Mouse (Mus musculus) kidney, embryonic 16.5 days (tissue): ENCODE data around the gene Krr1. TPM values are rescaled to one million over a fixed set of nuclear protein-coding genes. Genes with fewer than 3 reads are reported as not detected.

Source experiments
- ATAC-seq: fragments of 200-750 bp; cut with Nextera tagmentation; 2 replicates; pipeline ENCODE4 v1.8.0; 2017; ENCODE audit warnings: moderate TSS enrichment; ENCODE audit not compliant: low FRiP score, low TSS enrichment
- H3K27ac ChIP-seq: fragments of 300-500 bp; sonication (generic); 2 replicates; pipeline ENCODE4 v1.5.1; 2014; ENCODE audit warnings: low read length
- H3K27me3 ChIP-seq: fragments of 300-500 bp; sonication (generic); 2 replicates; pipeline ENCODE4 v1.6.1; 2014; ENCODE audit warnings: low read length, control low read depth, mixed read lengths; ENCODE audit not compliant: insufficient read depth
- H3K36me3 ChIP-seq: fragments of 300-500 bp; sonication (generic); 2 replicates; pipeline ENCODE4 v1.6.1; 2014; ENCODE audit warnings: low read length, control low read depth, mixed read lengths; ENCODE audit not compliant: insufficient read depth
- H3K4me1 ChIP-seq: fragments of 300-500 bp; sonication (generic); 2 replicates; pipeline ENCODE4 v1.6.1; 2014; ENCODE audit warnings: low read length, control low read depth, mixed read lengths; ENCODE audit not compliant: insufficient read depth
- H3K4me2 ChIP-seq: fragments of 300-500 bp; sonication (generic); replicated peaks from 2 replicates; pipeline ENCODE4 v1.6.1; 2014; ENCODE audit warnings: low read depth, low read length
- H3K4me3 ChIP-seq: fragments of 300-500 bp; sonication (generic); 2 replicates; pipeline ENCODE4 v1.5.1; 2014; ENCODE audit warnings: mild to moderate bottlenecking, low read length
- H3K9ac ChIP-seq: fragments of 300-500 bp; sonication (generic); replicated peaks from 2 replicates; pipeline ENCODE4 v1.6.1; 2014; ENCODE audit warnings: low read length
- H3K9me3 ChIP-seq: fragments of 300-500 bp; sonication (generic); 2 replicates; pipeline ENCODE4 v1.6.1; 2016; ENCODE audit warnings: low read length, control low read depth
- WGBS: fragments of 180-500 bp; shearing (Covaris S2); extraction: QIAGEN DNeasy Blood & Tissue Kit; methylation state at CpG from one replicate; pipeline ENCODE4 v1.1.7; 2014; 5-methylcytosine and 5-hydroxymethylcytosine counted together
- polyA plus RNA-seq: library from polyadenylated mRNA; unstranded; fragments of >200 nt; fragmentation: Nextera tagmentation; extraction: Ambion mirVana; gene quantifications from 2 replicates; pipeline ENCODE4 v1.2.1, GENCODE M21; 2015

The Krr1 gene
- 48.7 and 49.2 TPM in 2 replicates for polyA plus RNA-seq

DNA sequence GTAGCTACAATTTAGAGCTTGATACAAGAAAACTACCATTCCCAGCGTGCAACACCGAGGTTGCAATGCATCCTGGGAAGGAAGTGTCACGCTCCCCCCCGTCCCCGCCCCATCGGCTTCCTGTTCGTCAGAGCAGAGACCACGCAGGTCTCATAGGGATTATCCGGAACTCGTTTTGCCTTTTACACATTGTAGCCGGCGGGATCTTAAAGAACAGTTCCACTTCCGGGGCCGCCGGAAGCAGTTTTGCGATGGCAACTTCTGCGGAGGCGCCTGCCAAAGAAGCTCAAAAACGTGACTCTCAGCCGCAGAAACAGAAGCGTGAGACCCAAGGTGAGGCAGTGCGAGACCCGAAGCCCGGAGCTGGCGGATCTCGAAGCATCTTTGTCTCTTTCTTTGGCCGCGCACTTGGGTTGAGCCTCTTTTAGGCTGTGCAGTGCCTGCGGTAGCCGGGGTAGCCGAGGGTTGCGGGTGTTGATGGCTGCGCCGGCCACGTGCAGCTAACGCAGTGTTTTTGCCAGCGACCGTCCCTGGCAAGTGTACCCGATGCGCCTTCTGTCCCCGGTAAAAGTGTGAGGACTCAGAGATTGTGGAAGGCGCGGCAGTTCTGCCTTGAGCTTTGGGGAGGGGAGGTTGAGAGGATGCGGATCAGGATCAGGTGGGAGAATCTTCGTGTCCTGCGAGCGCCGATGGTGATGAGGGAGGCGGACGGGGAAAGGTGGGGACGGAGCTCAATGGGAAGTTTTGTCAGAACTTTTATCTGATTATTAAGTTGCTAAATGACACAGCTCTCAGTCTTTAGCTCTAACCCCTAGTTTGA lies at the start of gene Krr1:
Krr1 (plus strand) TSS at position 123 of the 820 bp plus-strand sequence.
- H3K36me3 ChIP-seq = no peaks in the 10 kb centered on the region; the same call in 1 of the 2 replicates
- peak within 1 kb of the TSS; percentile 87 for H3K9ac ChIP-seq
- no peaks in the 10 kb centered on the region for H3K27me3 ChIP-seq
- WGBS = 0% methylated on average over 51 of the region's 51 CpGs
- peak within 1 kb of the TSS; percentile 74 for H3K4me2 ChIP-seq
- ATAC-seq = peak; percentile 97
- H3K9me3 ChIP-seq = peaks cover 3% of the 10 kb centered on the region; the same call in 1 of the 2 replicates
- H3K4me1 ChIP-seq = peaks cover 8% of the 10 kb centered on the region
- H3K27ac ChIP-seq = peak within 1 kb of the TSS; percentile 67; the same call in 1 of the 2 replicates
- peak within 1 kb of the TSS; percentile 85 for H3K4me3 ChIP-seq

DNA sequence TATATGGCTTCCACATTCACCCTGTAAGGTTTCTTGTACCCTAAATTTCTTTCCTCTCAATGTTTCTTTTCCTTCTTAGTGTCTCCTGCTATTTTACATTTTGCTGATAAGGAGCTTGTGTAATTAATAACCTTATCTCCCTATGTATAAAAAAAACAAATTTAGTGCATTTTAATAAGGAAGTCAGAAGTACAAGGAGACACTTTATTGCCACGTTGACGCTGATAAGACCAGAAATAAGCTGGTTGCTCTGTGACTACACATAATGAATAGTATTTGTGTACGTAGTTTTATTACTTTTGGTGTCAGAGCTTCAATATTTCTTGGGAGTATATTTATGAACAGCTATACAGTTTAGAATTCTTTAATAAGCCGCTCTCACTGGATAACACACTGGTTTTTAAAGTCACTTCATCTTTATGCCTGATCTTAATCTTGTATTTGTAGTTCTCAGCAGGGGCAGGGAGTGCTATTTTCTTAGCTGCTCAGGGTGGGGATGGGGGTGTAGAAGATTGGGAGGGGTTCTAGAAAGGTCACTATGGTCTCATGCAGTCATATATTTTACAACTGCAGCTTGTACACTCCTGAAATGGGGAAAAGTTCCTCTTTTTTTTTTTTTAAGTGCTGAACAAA lies 48.8 kb upstream of the Krr1 start:
- Histone ChIP-seq H3K9ac (no peak overlapping the region), H3K4me1 (peaks cover 22% of the 10 kb centered on the region), H3K4me3 (no peak overlapping the region), H3K36me3 (no peaks in the 10 kb centered on the region), H3K4me2 (no peak overlapping the region), H3K27ac (no peak overlapping the region), H3K9me3 (no peaks in the 10 kb centered on the region), H3K27me3 (0 out of 2 replicates have a peak, but pooled peaks cover 6% of the 10 kb centered on the region)
- ATAC-seq = peak; percentile 83
- 41% methylated on average over 4 of the region's 4 CpGs for WGBS

DNA sequence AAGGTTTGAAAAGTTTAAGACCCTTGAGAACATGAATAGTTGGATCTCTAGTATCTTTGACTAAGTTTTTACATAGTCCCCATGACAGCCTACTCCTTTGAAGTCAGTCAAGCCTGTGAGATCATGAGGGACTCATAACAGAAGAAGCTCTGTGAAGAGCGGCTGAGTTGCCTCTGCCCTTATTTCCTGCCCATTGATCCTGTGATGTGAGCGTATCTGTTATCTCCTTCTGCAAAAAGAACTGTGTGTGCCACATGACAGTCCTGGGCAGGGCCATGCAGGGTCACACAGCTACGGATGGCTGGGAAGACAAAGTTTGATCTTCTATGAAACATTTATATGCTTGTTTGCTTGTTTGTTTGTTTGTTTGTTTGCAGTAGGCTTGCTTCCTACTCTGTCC lies 48.3 kb upstream of the Krr1 start:
- WGBS = 41% methylated on average over 3 of the region's 3 CpGs
- no peak overlapping the region for H3K27ac ChIP-seq
- no peak overlapping the region for H3K4me3 ChIP-seq
- H3K9me3 ChIP-seq = no peaks in the 10 kb centered on the region
- no peak for ATAC-seq
- H3K9ac ChIP-seq = no peak overlapping the region
- H3K4me1 ChIP-seq = peaks cover 27% of the 10 kb centered on the region
- H3K27me3 ChIP-seq = 0 out of 2 replicates have a peak, but pooled peaks cover 6% of the 10 kb centered on the region
- H3K4me2 ChIP-seq = no peak overlapping the region
- H3K36me3 ChIP-seq = no peaks in the 10 kb centered on the region

DNA sequence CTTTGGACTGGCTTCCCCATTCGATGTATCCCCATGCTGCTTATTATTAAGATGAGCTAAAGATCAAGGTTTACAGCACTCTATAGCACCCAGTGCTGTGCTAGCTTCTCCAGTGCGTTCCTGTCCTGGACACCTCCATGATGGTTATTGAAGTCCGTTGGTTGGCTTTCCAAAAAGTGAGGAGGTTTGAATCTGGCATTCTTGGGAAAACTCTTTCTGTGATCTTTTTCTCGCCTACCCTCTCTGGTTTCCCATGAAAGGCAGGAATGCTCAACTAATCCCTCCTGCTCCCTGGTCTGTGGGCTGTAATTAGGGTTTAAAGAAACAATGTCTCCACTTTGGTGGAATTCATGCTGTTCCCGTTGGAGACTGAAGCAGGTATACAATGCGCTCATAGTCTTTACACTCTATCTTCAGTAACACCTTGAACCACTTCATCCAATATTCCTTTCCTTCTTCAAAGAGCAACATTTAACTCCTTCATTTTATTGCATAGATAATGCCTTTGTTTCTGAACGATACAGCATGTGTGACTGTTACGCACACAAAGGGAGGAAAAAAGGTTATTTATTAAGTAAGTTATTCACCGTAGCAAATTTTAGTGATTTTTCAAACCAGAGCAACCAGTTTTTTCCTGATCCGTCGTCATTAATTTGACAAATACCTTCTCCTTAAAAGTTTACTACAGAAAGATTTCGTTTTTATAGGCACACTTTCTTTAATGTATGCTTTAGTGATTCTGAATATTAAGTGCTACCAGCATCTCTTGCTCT lies 47.6 kb upstream of the Krr1 start:
- peaks cover 27% of the 10 kb centered on the region for H3K4me1 ChIP-seq
- H3K36me3 ChIP-seq = no peaks in the 10 kb centered on the region
- no peak overlapping the region for H3K9ac ChIP-seq
- no peak for ATAC-seq
- no peaks in the 10 kb centered on the region for H3K9me3 ChIP-seq
- peak overlapping the region; percentile 43 for H3K4me2 ChIP-seq
- peak overlapping the region; percentile 27; the same call in 1 of the 2 replicates for H3K27ac ChIP-seq
- 40% methylated on average over 12 of the region's 12 CpGs for WGBS
- H3K27me3 ChIP-seq = 0 out of 2 replicates have a peak, but pooled peaks cover 6% of the 10 kb centered on the region
- H3K4me3 ChIP-seq = no peak overlapping the region; the same call in 1 of the 2 replicates

DNA sequence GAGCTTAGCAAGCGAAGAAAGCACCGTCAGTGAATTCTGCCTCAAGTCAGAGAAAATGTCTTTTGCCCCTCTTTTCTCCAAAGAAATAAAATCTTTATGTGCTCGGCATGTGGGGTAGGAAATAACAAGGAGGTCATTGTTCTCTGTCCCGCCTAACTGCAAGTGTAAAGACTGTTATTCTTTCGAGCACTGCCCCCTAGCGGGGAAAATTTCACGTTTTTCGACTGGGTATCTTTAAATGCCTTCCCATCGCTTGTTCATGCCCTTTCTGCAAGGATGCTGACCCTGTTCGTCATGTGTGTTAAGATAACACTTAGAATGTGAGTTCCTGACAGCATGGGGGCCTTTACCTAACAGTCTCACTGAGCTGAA lies 47.0 kb upstream of the Krr1 start:
- H3K4me2 ChIP-seq = peak overlapping the region; percentile 43
- no peaks in the 10 kb centered on the region for H3K36me3 ChIP-seq
- no peak overlapping the region for H3K9ac ChIP-seq
- peaks cover 27% of the 10 kb centered on the region for H3K4me1 ChIP-seq
- 0 out of 2 replicates have a peak, but pooled peaks cover 6% of the 10 kb centered on the region for H3K27me3 ChIP-seq
- 2% methylated on average over 10 of the region's 10 CpGs for WGBS
- no peaks in the 10 kb centered on the region for H3K9me3 ChIP-seq
- peak; percentile 62; the same call in 1 of the 2 replicates for ATAC-seq
- H3K27ac ChIP-seq = no peak overlapping the region
- H3K4me3 ChIP-seq = no peak overlapping the region; the same call in 1 of the 2 replicates

DNA sequence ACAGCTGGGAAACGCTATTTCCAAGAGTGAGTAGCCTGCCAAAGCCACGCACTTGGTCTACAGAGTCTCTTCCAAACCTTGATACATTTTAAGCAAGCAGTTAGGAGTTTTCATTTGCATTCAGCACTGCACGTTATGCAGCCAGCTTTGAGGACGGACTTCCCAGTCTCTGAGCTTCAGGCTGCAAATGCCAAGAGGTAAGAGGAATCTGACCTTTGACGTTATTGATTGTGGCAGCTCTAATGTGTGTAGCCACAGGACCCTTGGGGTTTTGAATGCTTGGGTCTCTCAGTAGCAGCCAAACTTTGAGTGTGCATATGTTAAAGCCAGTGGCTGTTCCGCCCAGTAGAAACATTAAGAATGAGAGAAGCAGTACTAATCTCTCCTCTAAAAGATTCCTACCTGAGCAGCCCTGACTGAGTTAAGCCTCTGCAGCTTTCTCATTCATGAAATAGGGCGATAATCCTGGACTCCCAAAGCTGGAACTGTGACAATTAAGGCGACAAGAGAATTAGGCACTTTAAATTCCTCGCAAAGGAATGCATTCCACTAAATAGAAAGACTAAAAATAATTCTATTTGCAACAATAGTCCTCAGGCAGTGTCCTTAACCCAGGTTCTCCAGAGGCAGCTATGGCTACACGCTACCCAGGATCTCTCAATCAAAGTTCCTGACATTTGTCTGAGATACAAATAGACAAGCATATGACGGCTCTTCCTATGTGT lies 39.7 kb upstream of the Krr1 start:
- no peak overlapping the region for H3K4me3 ChIP-seq
- no peak overlapping the region for H3K4me2 ChIP-seq
- H3K27ac ChIP-seq = no peak overlapping the region
- no peak for ATAC-seq
- 66% methylated on average over 11 of the region's 11 CpGs for WGBS
- no peaks in the 10 kb centered on the region for H3K36me3 ChIP-seq
- peaks cover 18% of the 10 kb centered on the region for H3K4me1 ChIP-seq
- no peaks in the 10 kb centered on the region for H3K27me3 ChIP-seq
- H3K9me3 ChIP-seq = no peaks in the 10 kb centered on the region
- H3K9ac ChIP-seq = no peak overlapping the region

DNA sequence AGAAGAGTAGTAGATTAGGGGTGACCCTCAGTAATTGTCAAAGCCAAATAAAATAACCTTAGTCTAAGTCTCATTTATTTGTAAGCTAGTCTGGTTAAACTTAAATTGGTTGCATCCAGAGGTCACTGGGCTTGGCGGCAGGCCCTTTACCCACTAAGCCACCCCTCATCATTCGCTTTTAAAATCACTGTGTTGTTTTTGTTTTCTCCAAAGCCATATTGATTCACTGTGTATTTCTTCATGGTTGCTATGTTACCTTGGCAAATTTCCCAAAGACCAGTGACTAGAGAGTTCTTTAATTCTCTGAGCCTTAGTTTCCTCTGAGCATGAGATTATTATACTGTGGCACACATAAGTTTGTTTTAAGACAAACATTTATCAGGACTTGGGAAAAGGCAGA lies 37.3 kb upstream of the Krr1 start:
- no peaks in the 10 kb centered on the region for H3K9me3 ChIP-seq
- no peak overlapping the region for H3K27ac ChIP-seq
- no peak overlapping the region for H3K4me3 ChIP-seq
- no peak for ATAC-seq
- no peaks in the 10 kb centered on the region for H3K27me3 ChIP-seq
- peaks cover 12% of the 10 kb centered on the region for H3K4me1 ChIP-seq
- H3K4me2 ChIP-seq = no peak overlapping the region
- H3K36me3 ChIP-seq = no peaks in the 10 kb centered on the region
- H3K9ac ChIP-seq = no peak overlapping the region
- 62% methylated on average over 2 of the region's 2 CpGs for WGBS

DNA sequence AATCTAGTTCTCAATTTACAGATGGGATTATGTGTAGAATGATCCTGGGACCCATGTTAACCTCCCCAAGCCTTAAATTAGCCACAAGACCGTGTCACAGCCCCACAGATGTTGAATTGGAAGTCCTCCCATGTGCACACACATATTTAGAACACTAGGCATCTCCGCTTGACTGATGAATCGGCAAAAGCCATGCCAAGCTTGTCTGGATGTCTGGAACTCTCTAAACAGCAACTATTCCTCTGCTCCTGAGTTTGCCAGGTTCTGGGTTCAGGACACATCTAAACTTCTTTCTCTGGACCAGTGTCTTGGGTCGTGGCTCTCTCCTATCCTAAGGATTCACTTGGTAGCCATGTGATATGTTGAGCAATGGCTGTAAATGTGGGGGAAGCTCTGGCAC lies 36.4 kb upstream of the Krr1 start:
- 72% methylated on average over 4 of the region's 4 CpGs for WGBS
- ATAC-seq = no peak
- Histone ChIP-seq H3K36me3 (no peaks in the 10 kb centered on the region), H3K4me3 (no peak overlapping the region), H3K9me3 (no peaks in the 10 kb centered on the region), H3K27me3 (no peaks in the 10 kb centered on the region), H3K9ac (no peak overlapping the region), H3K4me2 (no peak overlapping the region), H3K4me1 (peaks cover 12% of the 10 kb centered on the region), H3K27ac (no peak overlapping the region; the same call in 1 of the 2 replicates)
